ENCODE assay signal across 22 mouse cellular contexts in genomic region chr15:79768302-79768701, GRCm38 (mm10). TPM values are rescaled to one million over a fixed set of nuclear protein-coding genes. Genes with fewer than 3 reads are reported as not detected.
DNase-seq lines count a peak whose midpoint lies in the region; ATAC-seq and TF ChIP-seq lines count a peak whose summit lies in the region.
"Had no signal": no experiment of that assay in that cellular context is flagged by ENCODE, and none has a peak within 500 bp of the region (broad histone marks: within the 10 kb centered on the region; RNA-seq: fewer than 3 reads in every experiment).

No protein-coding gene starts in this region.

- peak overlapping the region; percentile 2; the same call in 1 of the 2 replicates for H3K9ac ChIP-seq in forebrain, embryonic 13.5 days
- H3K9ac ChIP-seq in forebrain, embryonic 16.5 days (replicated peaks; ENCODE audit: low read depth, low read length) = no peak overlapping the region
- no peak overlapping the region for H3K9ac ChIP-seq in intestine, embryonic 16.5 days (ENCODE audit: low read depth, low read length)
- H3K9ac ChIP-seq: forebrain, embryonic 15.5 days; hindbrain, embryonic 15.5 days; limb, embryonic 13.5 days; stomach, embryonic 15.5 days had no signal

- TF ChIP-seq CTCF in layer of hippocampus, adult 2 months (conservative IDR thresholded peaks at IDR 0.05) = no peak

- no peak overlapping the region for H3K27ac ChIP-seq in forebrain, embryonic 13.5 days
- H3K27ac ChIP-seq in forebrain, embryonic 16.5 days (ENCODE audit: low read length) = no peak overlapping the region
- peak overlapping the region; percentile 92 for H3K27ac ChIP-seq in layer of hippocampus, adult 2 months
- H3K27ac ChIP-seq in intestine, embryonic 16.5 days (ENCODE audit: low read length) = no peak overlapping the region
- H3K27ac ChIP-seq: forebrain, embryonic 15.5 days; gastrocnemius, adult 2 months; hindbrain, embryonic 15.5 days; limb, embryonic 13.5 days; midbrain, embryonic 10.5 days; stomach, embryonic 15.5 days had no signal

- no peak overlapping the region for H3K4me3 ChIP-seq in forebrain, embryonic 13.5 days
- no peak overlapping the region for H3K4me3 ChIP-seq in forebrain, embryonic 16.5 days (replicated peaks; ENCODE audit: low read length)
- no peak overlapping the region for H3K4me3 ChIP-seq in layer of hippocampus, adult 2 months
- no peak overlapping the region for H3K4me3 ChIP-seq in intestine, embryonic 16.5 days (ENCODE audit: low read length)
- H3K4me3 ChIP-seq: forebrain, embryonic 15.5 days; gastrocnemius, adult 2 months; heart, embryonic 12.5 days; hindbrain, embryonic 15.5 days; limb, embryonic 13.5 days; midbrain, embryonic 10.5 days; myocyte; stomach, embryonic 15.5 days had no signal

- WGBS in forebrain, embryonic 13.5 days = 54% methylated on average over 6 of the region's 6 CpGs
- WGBS in forebrain, embryonic 16.5 days = 57% methylated on average over 6 of the region's 6 CpGs
- 70% methylated on average over 6 of the region's 6 CpGs for WGBS in intestine, embryonic 16.5 days

- DNase-seq in layer of hippocampus, adult 2 months (ENCODE audit: low spot score in 2 of 2) = no peak
- DNase-seq in layer of hippocampus, postnatal 25 days (ENCODE audit: extremely low spot score in 1 of 2, low spot score in 1 of 2) = no peak
- peak; percentile 40 for DNase-seq in 416B (ENCODE audit: low read depth)
- no peak for DNase-seq in kidney, adult 18-20 months
- DNase-seq: cerebellum, adult 11-12 months; cerebellum, postnatal 36 days; gastrocnemius, adult 2 months; kidney, adult 8-10 months; lung, adult 2 months; thymus, postnatal 14 days had no signal

- ATAC-seq in forebrain, embryonic 13.5 days = no peak
- ATAC-seq in forebrain, embryonic 16.5 days = no peak
- ATAC-seq in hematopoietic stem cell, adult 5-6 weeks (replicated peaks in 1 of 2; ENCODE audit: insufficient read depth in 1 of 2, low FRiP score in 2 of 2, low TSS enrichment in 1 of 2, low read depth in 1 of 2, poor library complexity in 2 of 2, severe bottlenecking in 2 of 2) = peak; percentile 65 to 80; a peak in 3 of 4 replicates
- ATAC-seq in intestine, embryonic 16.5 days = no peak
- ATAC-seq: forebrain, embryonic 15.5 days; Patski had no signal

- H3K36me3 ChIP-seq in forebrain, embryonic 13.5 days (ENCODE audit: poor library complexity, severe bottlenecking) = peaks cover 22% of the 10 kb centered on the region
- H3K36me3 ChIP-seq in forebrain, embryonic 16.5 days (ENCODE audit: control insufficient read depth, insufficient read depth) = 0 out of 2 replicates have a peak, but pooled peaks cover 2% of the 10 kb centered on the region
- no peaks in the 10 kb centered on the region for H3K36me3 ChIP-seq in intestine, embryonic 16.5 days (ENCODE audit: control insufficient read depth, insufficient read depth, low read length)

- H3K9me3 ChIP-seq in forebrain, embryonic 13.5 days (replicated peaks) = no peaks in the 10 kb centered on the region
- H3K9me3 ChIP-seq in forebrain, embryonic 16.5 days (ENCODE audit: control insufficient read depth, low read length) = no peaks in the 10 kb centered on the region
- no peaks in the 10 kb centered on the region for H3K9me3 ChIP-seq in intestine, embryonic 16.5 days (ENCODE audit: control insufficient read depth, low read length)
- H3K9me3 ChIP-seq: forebrain, embryonic 15.5 days; heart, embryonic 12.5 days; hindbrain, embryonic 15.5 days; limb, embryonic 13.5 days; midbrain, embryonic 10.5 days; stomach, embryonic 15.5 days had no signal

- peaks cover 75% of the 10 kb centered on the region for H3K4me1 ChIP-seq in forebrain, embryonic 13.5 days
- H3K4me1 ChIP-seq in forebrain, embryonic 16.5 days (replicated peaks; ENCODE audit: control insufficient read depth, insufficient read depth, low read length) = peaks cover 66% of the 10 kb centered on the region
- H3K4me1 ChIP-seq in intestine, embryonic 16.5 days (ENCODE audit: control insufficient read depth, insufficient read depth, low read length) = peaks cover 7% of the 10 kb centered on the region

- no peaks in the 10 kb centered on the region for H3K27me3 ChIP-seq in forebrain, embryonic 13.5 days
- no peaks in the 10 kb centered on the region for H3K27me3 ChIP-seq in forebrain, embryonic 16.5 days (replicated peaks; ENCODE audit: control insufficient read depth, insufficient read depth, low read length)
- no peaks in the 10 kb centered on the region for H3K27me3 ChIP-seq in intestine, embryonic 16.5 days (replicated peaks; ENCODE audit: control insufficient read depth, insufficient read depth, low read length)
- H3K27me3 ChIP-seq: forebrain, embryonic 15.5 days; heart, embryonic 12.5 days; hindbrain, embryonic 15.5 days; limb, embryonic 13.5 days; Patski; stomach, embryonic 15.5 days had no signal

- H3K4me2 ChIP-seq in forebrain, embryonic 13.5 days = no peak overlapping the region
- H3K4me2 ChIP-seq in forebrain, embryonic 16.5 days (ENCODE audit: low read length) = no peak overlapping the region
- H3K4me2 ChIP-seq in intestine, embryonic 16.5 days (ENCODE audit: low read depth, low read length) = no peak overlapping the region
- H3K4me2 ChIP-seq: forebrain, embryonic 15.5 days; hindbrain, embryonic 15.5 days; limb, embryonic 13.5 days; stomach, embryonic 15.5 days had no signal

RNA-seq across cellular contexts. Expression of gene Dnal4, which starts 9.3 kb away (rescaled TPM):
- 90.6 and 94.0 TPM in 2 replicates for polyA plus RNA-seq in forebrain, embryonic 13.5 days (2015; fragmentation: Nextera tagmentation; extraction: Ambion mirVana)
- 87.9 and 89.5 TPM in 2 replicates for polyA plus RNA-seq in forebrain, embryonic 16.5 days (2015; fragmentation: Nextera tagmentation; extraction: Ambion mirVana)
- 10 to 100 TPM; 55.5 to 64.8 TPM for total RNA-seq in layer of hippocampus, adult 2 months (2021)
- total RNA-seq in layer of hippocampus, postnatal 25 days (2021) = 10 to 100 TPM; 53.0 to 59.4 TPM
- 8.3 and 18.0 TPM in 2 replicates for total RNA-seq in hematopoietic stem cell, adult 5-6 weeks (2017)
- polyA plus RNA-seq in intestine, embryonic 16.5 days (2015; fragmentation: Nextera tagmentation; extraction: Ambion mirVana) = 38.8 and 43.0 TPM in 2 replicates

RNA-seq across cellular contexts. Expression of gene Sun2, which starts 26.0 kb away (rescaled TPM):
- polyA plus RNA-seq in forebrain, embryonic 13.5 days (2015; fragmentation: Nextera tagmentation; extraction: Ambion mirVana) = 8.1 and 8.4 TPM in 2 replicates
- polyA plus RNA-seq in forebrain, embryonic 16.5 days (2015; fragmentation: Nextera tagmentation; extraction: Ambion mirVana) = 8.9 and 9.9 TPM in 2 replicates
- total RNA-seq in layer of hippocampus, adult 2 months (2021) = 10 to 100 TPM; 29.2 to 34.8 TPM
- 10 to 100 TPM; 23.5 to 23.7 TPM for total RNA-seq in layer of hippocampus, postnatal 25 days (2021)
- total RNA-seq in hematopoietic stem cell, adult 5-6 weeks (2017) = 110 and 149 TPM in 2 replicates
- 2.8 and 3.3 TPM in 2 replicates for polyA plus RNA-seq in intestine, embryonic 16.5 days (2015; fragmentation: Nextera tagmentation; extraction: Ambion mirVana)

RNA-seq across cellular contexts. Expression of gene Nptxr, which starts 36.3 kb away (rescaled TPM):
- 7.9 and 8.3 TPM in 2 replicates for polyA plus RNA-seq in forebrain, embryonic 13.5 days (2015; fragmentation: Nextera tagmentation; extraction: Ambion mirVana)
- polyA plus RNA-seq in forebrain, embryonic 16.5 days (2015; fragmentation: Nextera tagmentation; extraction: Ambion mirVana) = 19.2 and 24.7 TPM in 2 replicates
- 100 to 1,000 TPM; 756 to 804 TPM for total RNA-seq in layer of hippocampus, adult 2 months (2021)
- 100 to 1,000 TPM; 773 to 802 TPM for total RNA-seq in layer of hippocampus, postnatal 25 days (2021)
- total RNA-seq in hematopoietic stem cell, adult 5-6 weeks (2017) = 0.30 and 1.7 TPM in 2 replicates
- 1.3 and 1.8 TPM in 2 replicates for polyA plus RNA-seq in intestine, embryonic 16.5 days (2015; fragmentation: Nextera tagmentation; extraction: Ambion mirVana)

Comparison
In these comparisons a context has a peak if more than half of its experiments do, and no peak if none do; other contexts are left out.
1. ATAC-seq: peak in hematopoietic stem cell, adult 5-6 weeks (2 of 2); none in forebrain, embryonic 13.5 days (single experiment), forebrain, embryonic 16.5 days (single experiment) and intestine, embryonic 16.5 days (single experiment).
2. RNA of gene Nptxr, which starts 36.3 kb away (total RNA-seq): 756 to 804 TPM in layer of hippocampus, adult 2 months and 773 to 802 TPM in layer of hippocampus, postnatal 25 days; 0.30 to 1.7 TPM in hematopoietic stem cell, adult 5-6 weeks; every median in the first group is over 100 times any median in the second.